Mouse (Mus musculus) lung, postnatal 0 days (tissue): Measurements from ENCODE around the gene Slc25a29. TPM values are rescaled to one million over a fixed set of nuclear protein-coding genes. Genes with fewer than 3 reads are reported as not detected.

Experiments used
- ATAC-seq: fragments of 200-750 bp; cut with Nextera tagmentation; 2 replicates; pipeline ENCODE4 v1.8.0; 2017; ENCODE audit warnings: moderate library complexity
- DNase-seq: peaks from one replicate; pipeline ENCODE4 v3.0.0-alpha.2; 2016; ENCODE audit warnings: low spot score
- H3K27ac ChIP-seq: fragments of 300-500 bp; sonication (generic); 2 replicates; pipeline ENCODE4 v1.5.1; 2014; ENCODE audit warnings: antibody characterized with exemption, mild to moderate bottlenecking, low read length, mixed read lengths
- H3K27me3 ChIP-seq: fragments of 300-500 bp; sonication (generic); replicated peaks from 2 replicates; pipeline ENCODE4 v1.6.1; 2014; ENCODE audit warnings: low read length, mixed read lengths; ENCODE audit not compliant: insufficient read depth
- H3K36me3 ChIP-seq: fragments of 300-500 bp; sonication (generic); 2 replicates; pipeline ENCODE4 v1.6.1; 2014; ENCODE audit warnings: low read length, mixed read lengths; ENCODE audit not compliant: insufficient read depth
- H3K4me1 ChIP-seq: fragments of 300-500 bp; sonication (generic); 2 replicates; pipeline ENCODE4 v1.6.1; 2014; ENCODE audit warnings: antibody characterized with exemption, low read depth, low read length, mixed read lengths; ENCODE audit not compliant: insufficient read depth
- H3K4me2 ChIP-seq: fragments of 300-500 bp; sonication (generic); replicated peaks from 2 replicates; pipeline ENCODE4 v1.6.1; 2014; ENCODE audit warnings: low read depth, mild to moderate bottlenecking, low read length, moderate library complexity, mixed read lengths
- H3K4me3 ChIP-seq: fragments of 300-500 bp; sonication (generic); 2 replicates; pipeline ENCODE4 v1.5.1; 2014; ENCODE audit warnings: low read depth, low read length
- H3K9ac ChIP-seq: fragments of 300-500 bp; sonication (generic); replicated peaks from 2 replicates; pipeline ENCODE4 v1.6.1; 2014; ENCODE audit warnings: low read depth, mild to moderate bottlenecking
- H3K9me3 ChIP-seq: fragments of 300-500 bp; sonication (generic); 2 replicates; pipeline ENCODE4 v1.6.1; 2016; ENCODE audit warnings: low read length, mixed read lengths
- CTCF ChIP-seq: IDR thresholded peaks from 2 replicates; pipeline ENCODE4 v1.5.1; 2016; ENCODE audit warnings: antibody characterized with exemption, mild to moderate bottlenecking
- EP300 ChIP-seq: IDR thresholded peaks from 2 replicates; pipeline ENCODE4 v1.6.1; 2016; ENCODE audit warnings: antibody characterized with exemption, mild to moderate bottlenecking, control low read depth
- WGBS: fragments of 180-500 bp; shearing (Covaris S2); extraction: QIAGEN DNeasy Blood & Tissue Kit; methylation state at CpG from one replicate; pipeline ENCODE4 v1.1.7; 2014; 5-methylcytosine and 5-hydroxymethylcytosine counted together
- polyA plus RNA-seq: library from polyadenylated mRNA; unstranded; fragments of >200 nt; fragmentation: Nextera tagmentation; extraction: Ambion mirVana; gene quantifications from 2 replicates; pipeline ENCODE4 v1.2.1, GENCODE M21; 2015

Gene Slc25a29
- polyA plus RNA-seq, 1 experiment from 2014 or later = 19.7 TPM

DNA sequence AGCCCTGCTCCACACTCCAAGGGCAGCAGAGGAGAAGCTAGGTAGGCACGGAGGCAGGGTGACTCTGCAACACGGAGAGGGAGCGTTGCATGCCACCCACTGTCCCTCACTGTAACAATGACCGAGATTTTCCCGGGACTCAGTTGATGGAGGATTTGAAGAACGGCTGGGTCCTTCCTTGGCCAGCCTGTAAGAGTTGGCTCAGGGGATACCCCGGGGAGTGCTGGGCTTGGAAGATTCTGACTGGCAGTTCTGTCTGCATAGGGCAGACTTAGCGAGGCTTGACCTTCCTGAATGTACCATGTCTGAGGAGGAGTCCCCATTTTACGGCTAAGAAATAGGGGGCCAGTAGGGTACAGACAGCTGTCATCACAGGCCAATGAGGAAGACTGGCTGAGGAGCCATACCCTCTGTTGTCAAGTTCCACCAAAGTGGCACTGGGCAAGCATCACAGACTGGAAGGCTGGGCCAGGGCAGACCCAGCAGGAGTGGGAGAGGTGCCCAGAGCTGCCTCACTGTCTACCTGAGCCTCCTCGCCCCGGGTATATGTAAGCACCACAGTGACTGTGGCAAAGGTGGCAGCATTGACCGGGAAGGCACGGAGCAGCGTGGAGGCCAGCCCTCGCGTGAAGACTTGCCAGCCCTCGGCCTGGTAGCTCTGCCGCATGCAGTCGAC lies 9.3 kb downstream of the Slc25a29 start:
- TF ChIP-seq CTCF = no peak
- no peaks in the 10 kb centered on the region for H3K9me3 ChIP-seq
- no peak overlapping the region for H3K4me2 ChIP-seq
- H3K9ac ChIP-seq = no peak overlapping the region
- WGBS = 93% methylated on average over 19 of the region's 19 CpGs
- no peaks in the 10 kb centered on the region for H3K36me3 ChIP-seq
- ATAC-seq (no peak), DNase-seq (no peak)
- H3K4me1 ChIP-seq = peaks cover 11% of the 10 kb centered on the region; the same call in 1 of the 2 replicates
- H3K27ac ChIP-seq = no peak overlapping the region
- no peaks in the 10 kb centered on the region for H3K27me3 ChIP-seq
- H3K4me3 ChIP-seq = no peak overlapping the region

DNA sequence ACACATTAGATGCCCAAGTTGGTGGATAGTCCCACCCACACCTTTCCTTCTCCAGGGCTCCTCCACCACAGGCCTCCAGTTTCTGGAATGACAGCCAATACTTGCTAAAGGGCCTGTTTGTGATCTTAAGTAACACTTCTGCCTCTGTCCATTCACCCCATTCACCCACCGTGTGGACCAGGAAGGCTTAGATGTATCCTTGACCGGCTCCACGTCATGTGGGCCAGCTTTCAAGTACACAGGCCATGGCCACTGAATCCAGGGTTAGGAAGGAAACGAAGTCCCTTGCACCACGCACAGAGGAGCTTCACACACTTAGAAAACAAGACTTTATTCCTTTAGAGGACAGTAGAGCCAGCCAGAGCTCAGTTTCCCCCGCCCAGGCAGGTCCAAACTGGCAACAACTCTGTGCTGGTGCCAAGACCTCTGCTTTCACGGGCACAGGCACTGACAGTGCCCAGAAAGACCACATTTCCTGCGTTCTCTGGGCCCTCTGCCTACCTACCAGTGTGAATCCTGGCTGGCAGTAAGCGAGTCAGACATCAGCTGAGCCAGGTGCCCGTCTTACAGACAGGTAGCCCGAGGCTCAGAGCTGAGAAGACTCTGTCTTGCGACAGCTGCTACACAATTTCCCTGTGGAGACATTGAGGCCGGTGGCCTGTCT lies 10.0 kb downstream of the Slc25a29 start:
- Histone ChIP-seq H3K36me3 (no peaks in the 10 kb centered on the region), H3K4me2 (no peak overlapping the region), H3K27me3 (no peaks in the 10 kb centered on the region), H3K9ac (no peak overlapping the region), H3K4me3 (no peak overlapping the region), H3K9me3 (no peaks in the 10 kb centered on the region), H3K4me1 (peaks cover 5% of the 10 kb centered on the region; the same call in 1 of the 2 replicates), H3K27ac (no peak overlapping the region)
- TF ChIP-seq CTCF = no peak
- TF ChIP-seq EP300 = no peak
- WGBS = 92% methylated on average over 13 of the region's 13 CpGs
- ATAC-seq = no peak
- DNase-seq = no peak

DNA sequence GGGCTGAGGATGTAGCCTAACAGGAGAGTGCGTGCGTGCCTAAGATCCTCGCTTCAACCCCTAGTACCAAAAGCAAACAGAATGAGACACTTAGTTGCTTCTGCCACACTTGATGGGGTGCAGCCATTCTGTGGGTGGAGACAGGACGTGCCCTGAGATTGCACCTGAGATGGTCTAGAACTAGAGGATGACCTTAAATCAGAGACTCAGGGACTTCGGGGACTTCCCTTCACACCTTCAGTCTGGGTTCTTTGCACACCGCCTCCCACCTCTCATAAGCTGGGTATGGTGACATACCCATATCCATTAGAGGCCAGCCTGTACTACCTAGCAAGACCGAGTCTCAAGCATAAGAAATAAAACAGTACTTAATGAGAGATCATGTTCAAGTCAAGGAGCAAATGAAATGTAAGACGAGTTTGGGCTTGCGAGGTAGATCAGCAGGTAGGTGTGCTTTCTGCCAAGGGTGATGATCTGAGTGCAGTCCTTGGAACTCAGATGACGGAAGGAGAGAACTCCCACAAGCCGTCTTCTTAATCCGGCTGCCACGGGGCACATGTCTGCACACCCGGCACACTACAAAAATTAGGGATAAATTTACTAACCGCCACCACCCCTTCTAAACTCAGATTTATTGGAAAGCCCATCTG lies 11.3 kb downstream of the Slc25a29 start:
- H3K27me3 ChIP-seq = no peaks in the 10 kb centered on the region
- H3K9me3 ChIP-seq = no peaks in the 10 kb centered on the region
- no peaks in the 10 kb centered on the region for H3K4me1 ChIP-seq
- H3K36me3 ChIP-seq = no peaks in the 10 kb centered on the region
- H3K27ac ChIP-seq = no peak overlapping the region
- ATAC-seq = no peak
- 85% methylated on average over 15 of the region's 15 CpGs for WGBS
- no peak overlapping the region for H3K4me3 ChIP-seq
- no peak overlapping the region for H3K9ac ChIP-seq
- DNase-seq = no peak
- TF ChIP-seq CTCF = no peak
- TF ChIP-seq EP300 = no peak
- H3K4me2 ChIP-seq = no peak overlapping the region

DNA sequence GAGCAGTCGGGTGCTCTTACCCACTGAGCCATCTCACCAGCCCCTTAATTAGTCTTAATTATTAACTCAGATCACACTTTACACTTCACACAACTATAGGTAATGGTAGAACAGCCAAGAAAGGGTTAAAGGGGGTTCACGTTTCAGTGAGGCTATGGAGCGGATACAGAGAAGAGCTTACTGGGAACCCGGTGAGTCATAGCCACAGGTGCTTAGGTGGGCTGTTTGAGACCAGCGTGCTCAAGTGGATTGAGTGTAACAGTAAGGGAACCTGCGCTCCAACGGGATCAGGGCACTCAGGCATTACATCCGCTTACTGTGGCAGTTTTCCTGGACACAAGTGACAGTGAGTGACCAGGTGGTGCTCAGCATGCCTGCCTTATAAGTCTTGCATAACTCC lies 12.6 kb downstream of the Slc25a29 start:
- H3K4me2 ChIP-seq = no peak overlapping the region
- H3K36me3 ChIP-seq = no peaks in the 10 kb centered on the region; the same call in 1 of the 2 replicates
- WGBS = 48% methylated on average over 8 of the region's 8 CpGs
- H3K27me3 ChIP-seq = no peaks in the 10 kb centered on the region
- TF ChIP-seq CTCF = no peak
- no peak for TF ChIP-seq EP300
- H3K4me3 ChIP-seq = no peak overlapping the region
- no peak overlapping the region for H3K27ac ChIP-seq
- peak; percentile 32; the same call in 1 of the 2 replicates for ATAC-seq
- no peaks in the 10 kb centered on the region for H3K4me1 ChIP-seq
- no peak for DNase-seq
- H3K9me3 ChIP-seq = no peaks in the 10 kb centered on the region
- no peak overlapping the region for H3K9ac ChIP-seq

DNA sequence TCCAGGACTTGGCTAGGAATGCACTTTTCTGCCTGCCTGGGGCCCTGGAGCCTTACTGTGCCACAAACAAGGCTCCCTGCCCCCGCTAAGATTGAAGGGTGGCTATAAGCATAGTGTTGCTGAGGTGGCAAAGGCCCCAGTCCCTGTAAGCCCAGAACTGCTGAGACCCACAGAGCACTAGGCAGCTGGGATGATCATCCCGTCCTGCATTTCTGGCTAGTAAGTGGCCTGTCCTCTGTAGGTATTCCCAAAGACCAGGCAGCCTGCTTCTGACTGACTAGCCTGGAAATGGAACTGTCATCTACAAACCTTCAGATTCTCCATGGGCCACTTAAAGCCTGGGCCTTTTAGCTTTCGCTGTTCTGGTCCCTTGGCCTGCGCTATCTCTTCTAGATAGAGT lies 15.2 kb downstream of the Slc25a29 start:
- no peak overlapping the region for H3K9ac ChIP-seq
- no peak overlapping the region for H3K4me3 ChIP-seq
- no peaks in the 10 kb centered on the region; the same call in 1 of the 2 replicates for H3K36me3 ChIP-seq
- no peaks in the 10 kb centered on the region for H3K9me3 ChIP-seq
- ATAC-seq (no peak), DNase-seq (no peak)
- H3K27ac ChIP-seq = no peak overlapping the region
- H3K27me3 ChIP-seq = no peaks in the 10 kb centered on the region
- no peak overlapping the region for H3K4me2 ChIP-seq
- H3K4me1 ChIP-seq = no peaks in the 10 kb centered on the region
- TF ChIP-seq EP300 = no peak
- TF ChIP-seq CTCF = no peak
- WGBS = 91% methylated on average over 4 of the region's 4 CpGs

DNA sequence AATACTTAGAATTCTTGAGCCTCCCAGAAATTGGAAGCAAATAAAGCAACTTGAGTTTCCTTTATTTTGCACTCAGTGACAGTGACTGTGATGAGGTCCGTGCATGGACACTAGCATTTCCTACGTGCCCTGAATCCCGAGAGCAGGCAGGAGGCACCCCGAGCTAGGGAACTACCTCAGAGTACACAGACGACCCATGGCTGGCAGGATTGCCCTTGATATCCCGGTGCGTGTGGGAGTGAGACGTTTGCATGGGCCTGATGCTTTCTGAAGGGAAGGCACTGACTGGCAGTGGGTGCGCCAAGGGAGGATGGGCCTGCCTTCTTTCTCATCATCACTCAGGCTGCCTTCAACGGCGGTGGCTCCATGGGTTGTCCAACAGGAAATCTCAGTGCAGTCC lies 19.1 kb downstream of the Slc25a29 start:
- TF ChIP-seq EP300 (no peak), CTCF (no peak)
- no peak for ATAC-seq
- H3K4me1 ChIP-seq = no peaks in the 10 kb centered on the region
- DNase-seq = no peak
- no peak overlapping the region for H3K27ac ChIP-seq
- H3K9ac ChIP-seq = no peak overlapping the region
- no peaks in the 10 kb centered on the region for H3K27me3 ChIP-seq
- no peaks in the 10 kb centered on the region for H3K9me3 ChIP-seq
- no peak overlapping the region for H3K4me3 ChIP-seq
- WGBS = 77% methylated on average over 11 of the region's 11 CpGs
- peaks cover 4% of the 10 kb centered on the region; the same call in 1 of the 2 replicates for H3K36me3 ChIP-seq
- no peak overlapping the region for H3K4me2 ChIP-seq
